Mouse (Mus musculus) heart, embryonic 16.5 days (tissue): ENCODE measurements around the gene Nat10. TPM values are rescaled to one million over a fixed set of nuclear protein-coding genes. Genes with fewer than 3 reads are reported as not detected.

Experiments used
- ATAC-seq: fragments of 200-750 bp; cut with Nextera tagmentation; replicated peaks from 2 replicates; pipeline ENCODE4 v1.8.0; 2017; ENCODE audit warnings: moderate number of reproducible peaks; ENCODE audit not compliant: insufficient read depth, low FRiP score; ENCODE audit errors: extremely low read depth
- H3K27ac ChIP-seq: fragments of 300-500 bp; sonication (generic); 2 replicates; pipeline ENCODE4 v1.5.1; 2014; ENCODE audit warnings: mild to moderate bottlenecking, low read length, control low read depth, moderate library complexity
- H3K27me3 ChIP-seq: fragments of 300-500 bp; sonication (generic); 2 replicates; pipeline ENCODE4 v1.6.1; 2014; ENCODE audit warnings: low read length, mixed read lengths; ENCODE audit not compliant: control insufficient read depth, insufficient read depth
- H3K36me3 ChIP-seq: fragments of 300-500 bp; sonication (generic); 2 replicates; pipeline ENCODE4 v1.6.1; 2014; ENCODE audit not compliant: control insufficient read depth, insufficient read depth
- H3K4me1 ChIP-seq: fragments of 300-500 bp; sonication (generic); 2 replicates; pipeline ENCODE4 v1.6.1; 2014; ENCODE audit warnings: low read length, mixed read lengths; ENCODE audit not compliant: control insufficient read depth, insufficient read depth
- H3K4me2 ChIP-seq: fragments of 300-500 bp; sonication (generic); 2 replicates; pipeline ENCODE4 v1.6.1; 2014; ENCODE audit warnings: low read depth, mild to moderate bottlenecking, control low read depth, low read length
- H3K4me3 ChIP-seq: fragments of 300-500 bp; sonication (generic); 2 replicates; pipeline ENCODE4 v1.5.1; 2014; ENCODE audit warnings: mild to moderate bottlenecking, control low read depth, low read length
- H3K9ac ChIP-seq: fragments of 300-500 bp; sonication (generic); 2 replicates; pipeline ENCODE4 v1.6.1; 2014; ENCODE audit warnings: low read length, control low read depth
- H3K9me3 ChIP-seq: fragments of 300-500 bp; sonication (generic); replicated peaks from 2 replicates; pipeline ENCODE4 v1.6.1; 2016; ENCODE audit warnings: low read length; ENCODE audit not compliant: control insufficient read depth
- WGBS: fragments of 180-500 bp; shearing (Covaris S2); extraction: QIAGEN DNeasy Blood & Tissue Kit; methylation state at CpG from one replicate; pipeline ENCODE4 v1.1.7; 2014; 5-methylcytosine and 5-hydroxymethylcytosine counted together
- polyA plus RNA-seq: library from polyadenylated mRNA; unstranded; fragments of >200 nt; fragmentation: Nextera tagmentation; extraction: Ambion mirVana; gene quantifications from 2 replicates; pipeline ENCODE4 v1.2.1, GENCODE M21; 2015

Gene Nat10
- polyA plus RNA-seq, 1 experiment from 2014 or later = 16.5 TPM

DNA sequence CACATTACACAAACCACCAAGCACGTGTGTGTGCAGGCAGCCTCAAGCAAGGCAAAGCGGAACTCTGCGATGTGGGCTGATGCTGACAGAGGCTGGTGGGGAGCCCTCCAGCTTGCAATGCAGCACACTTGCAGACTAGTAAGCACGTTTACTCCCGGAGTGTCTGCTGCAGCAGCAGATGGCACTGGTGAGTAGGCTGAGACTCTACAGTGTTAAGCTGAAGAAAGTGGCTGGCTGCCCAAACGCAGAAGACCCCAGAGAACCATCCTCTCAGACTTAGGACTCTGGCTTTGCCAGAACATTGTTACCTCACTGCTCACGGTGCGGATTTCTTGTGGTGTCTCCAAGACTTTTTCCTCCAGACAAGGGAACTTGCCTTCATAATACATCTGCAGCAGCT lies 30.1 kb downstream of the Nat10 start:
- peaks cover 35% of the 10 kb centered on the region for H3K36me3 ChIP-seq
- no peaks in the 10 kb centered on the region for H3K27me3 ChIP-seq
- H3K4me1 ChIP-seq = no peaks in the 10 kb centered on the region
- no peak overlapping the region for H3K4me2 ChIP-seq
- no peak overlapping the region for H3K9ac ChIP-seq
- no peaks in the 10 kb centered on the region for H3K9me3 ChIP-seq
- H3K4me3 ChIP-seq = no peak overlapping the region
- 83% methylated on average over 8 of the region's 8 CpGs for WGBS
- ATAC-seq = no peak
- no peak overlapping the region for H3K27ac ChIP-seq

DNA sequence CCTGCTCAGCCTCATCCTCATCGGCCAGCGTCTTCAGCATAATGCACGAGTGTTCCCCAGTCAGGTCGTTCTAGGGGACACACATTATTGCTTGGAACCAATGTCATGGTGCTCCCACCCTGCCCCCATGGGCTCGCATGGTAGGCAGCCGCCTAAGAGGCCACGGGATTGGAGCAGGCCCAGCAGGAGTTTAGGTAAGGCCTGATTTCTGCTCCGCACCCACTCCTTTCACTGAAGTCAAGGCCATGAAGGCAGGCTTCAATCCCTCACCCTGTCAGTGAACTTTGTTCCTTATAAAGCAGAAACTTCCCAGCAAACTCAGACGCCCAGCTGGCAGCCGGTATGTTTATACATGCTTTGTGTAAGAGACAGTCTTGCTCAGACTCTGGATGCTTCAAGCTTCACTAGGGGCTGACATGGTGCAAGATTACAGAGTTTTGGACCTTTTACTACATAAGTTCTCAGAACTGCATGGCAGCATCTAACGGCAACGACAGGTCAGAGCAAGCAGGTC lies 33.0 kb downstream of the Nat10 start:
- Histone ChIP-seq H3K4me3 (no peak overlapping the region), H3K27ac (no peak overlapping the region), H3K36me3 (peaks cover 36% of the 10 kb centered on the region), H3K4me1 (no peaks in the 10 kb centered on the region), H3K27me3 (no peaks in the 10 kb centered on the region), H3K4me2 (no peak overlapping the region), H3K9me3 (no peaks in the 10 kb centered on the region), H3K9ac (no peak overlapping the region)
- 88% methylated on average over 12 of the region's 12 CpGs for WGBS
- ATAC-seq = no peak

- no peak for ATAC-seq
- peaks cover 28% of the 10 kb centered on the region for H3K36me3 ChIP-seq
- no peaks in the 10 kb centered on the region for H3K9me3 ChIP-seq
These were observed 36.5 kb downstream of the Nat10 start for GRCm38 (mm10) chr2:103724521-103724920.

DNA sequence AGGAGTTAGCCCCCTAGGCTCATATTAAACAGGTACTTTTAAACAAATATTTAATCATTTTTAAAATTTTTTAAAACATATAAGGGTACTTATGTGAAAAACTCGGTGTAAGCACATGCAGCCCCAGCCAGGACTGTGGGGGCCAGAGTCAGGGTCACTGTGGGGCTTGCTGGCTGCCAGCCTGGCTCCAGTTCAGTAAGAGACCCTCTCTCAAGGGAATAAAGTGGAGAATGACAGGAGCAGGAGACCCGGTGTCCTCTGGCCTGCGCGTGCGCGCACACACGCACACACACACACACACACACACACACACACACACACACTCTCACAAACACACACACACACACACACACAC lies 41.8 kb downstream of the Nat10 start:
- WGBS = 96% methylated on average over 7 of the region's 7 CpGs
- no peak overlapping the region for H3K27ac ChIP-seq
- peaks cover 7% of the 10 kb centered on the region; the same call in 1 of the 2 replicates for H3K4me1 ChIP-seq
- H3K36me3 ChIP-seq = peaks cover 28% of the 10 kb centered on the region
- no peak overlapping the region for H3K4me2 ChIP-seq
- H3K4me3 ChIP-seq = no peak overlapping the region
- H3K9ac ChIP-seq = no peak overlapping the region
- ATAC-seq = no peak
- H3K27me3 ChIP-seq = no peaks in the 10 kb centered on the region
- H3K9me3 ChIP-seq = no peaks in the 10 kb centered on the region

More at GRCm38 (mm10) chr2:103724521-103724920, 36.5 kb downstream of the Nat10 start:
- H3K27me3 ChIP-seq = no peaks in the 10 kb centered on the region
- 73% methylated on average over 2 of the region's 2 CpGs for WGBS
- H3K27ac ChIP-seq = no peak overlapping the region
- H3K9ac ChIP-seq = no peak overlapping the region
- no peak overlapping the region for H3K4me3 ChIP-seq
- no peaks in the 10 kb centered on the region for H3K4me1 ChIP-seq
- no peak overlapping the region for H3K4me2 ChIP-seq

- Histone ChIP-seq H3K4me2 (no peak overlapping the region), H3K9ac (no peak overlapping the region), H3K9me3 (no peaks in the 10 kb centered on the region), H3K4me1 (peaks cover 7% of the 10 kb centered on the region; the same call in 1 of the 2 replicates), H3K4me3 (no peak overlapping the region), H3K27ac (no peak overlapping the region), H3K36me3 (peaks cover 28% of the 10 kb centered on the region), H3K27me3 (no peaks in the 10 kb centered on the region)
- ATAC-seq = peak; percentile 52; the same call in 1 of the 2 replicates
- 55% methylated on average over 8 of the region's 8 CpGs for WGBS
These were observed 42.3 kb downstream of the Nat10 start for GRCm38 (mm10) chr2:103718594-103719291.

DNA sequence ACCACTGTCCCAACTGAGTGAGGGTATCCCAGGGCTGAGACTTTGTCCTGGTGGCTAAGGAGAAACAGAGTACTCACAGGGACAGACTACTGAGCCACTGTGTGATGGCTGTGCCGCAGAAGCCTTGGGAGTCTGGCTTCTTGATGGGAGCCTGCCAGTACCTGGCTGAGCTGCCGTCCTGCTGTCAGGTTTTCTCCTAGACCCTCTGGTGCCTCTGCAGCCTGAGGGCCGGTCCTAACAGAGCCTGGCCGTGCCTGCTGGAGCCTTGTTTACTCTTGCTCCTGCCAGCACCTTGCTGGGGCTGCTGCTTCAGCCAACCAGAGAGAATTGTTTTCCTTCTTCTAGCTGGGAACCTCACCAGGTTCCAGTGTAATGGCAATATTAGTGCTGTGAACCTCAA lies 46.7 kb downstream of the Nat10 start:
- 66% methylated on average over 4 of the region's 4 CpGs for WGBS
- H3K4me1 ChIP-seq = peaks cover 7% of the 10 kb centered on the region; the same call in 1 of the 2 replicates
- H3K4me2 ChIP-seq = no peak overlapping the region
- no peak overlapping the region for H3K4me3 ChIP-seq
- H3K27me3 ChIP-seq = no peaks in the 10 kb centered on the region
- peaks cover 35% of the 10 kb centered on the region for H3K36me3 ChIP-seq
- H3K9ac ChIP-seq = no peak overlapping the region
- no peaks in the 10 kb centered on the region for H3K9me3 ChIP-seq
- ATAC-seq = no peak
- H3K27ac ChIP-seq = no peak overlapping the region

- Histone ChIP-seq H3K36me3 (peaks cover 39% of the 10 kb centered on the region), H3K9me3 (no peaks in the 10 kb centered on the region), H3K4me1 (peaks cover 7% of the 10 kb centered on the region; the same call in 1 of the 2 replicates), H3K9ac (no peak overlapping the region), H3K27me3 (no peaks in the 10 kb centered on the region), H3K27ac (no peak overlapping the region), H3K4me2 (no peak overlapping the region), H3K4me3 (no peak overlapping the region)
- 78% methylated on average over 7 of the region's 7 CpGs for WGBS
- no peak for ATAC-seq
These were observed 47.2 kb downstream of the Nat10 start for GRCm38 (mm10) chr2:103713831-103714230.

- 72% methylated on average over 7 of the region's 7 CpGs for WGBS
- Histone ChIP-seq H3K27ac (no peak overlapping the region), H3K4me2 (no peak overlapping the region), H3K4me1 (peaks cover 21% of the 10 kb centered on the region), H3K36me3 (peaks cover 39% of the 10 kb centered on the region), H3K4me3 (no peak overlapping the region), H3K27me3 (no peaks in the 10 kb centered on the region), H3K9ac (no peak overlapping the region), H3K9me3 (no peaks in the 10 kb centered on the region)
- no peak for ATAC-seq
These were observed 50.2 kb downstream of the Nat10 start for GRCm38 (mm10) chr2:103710849-103711248.

DNA sequence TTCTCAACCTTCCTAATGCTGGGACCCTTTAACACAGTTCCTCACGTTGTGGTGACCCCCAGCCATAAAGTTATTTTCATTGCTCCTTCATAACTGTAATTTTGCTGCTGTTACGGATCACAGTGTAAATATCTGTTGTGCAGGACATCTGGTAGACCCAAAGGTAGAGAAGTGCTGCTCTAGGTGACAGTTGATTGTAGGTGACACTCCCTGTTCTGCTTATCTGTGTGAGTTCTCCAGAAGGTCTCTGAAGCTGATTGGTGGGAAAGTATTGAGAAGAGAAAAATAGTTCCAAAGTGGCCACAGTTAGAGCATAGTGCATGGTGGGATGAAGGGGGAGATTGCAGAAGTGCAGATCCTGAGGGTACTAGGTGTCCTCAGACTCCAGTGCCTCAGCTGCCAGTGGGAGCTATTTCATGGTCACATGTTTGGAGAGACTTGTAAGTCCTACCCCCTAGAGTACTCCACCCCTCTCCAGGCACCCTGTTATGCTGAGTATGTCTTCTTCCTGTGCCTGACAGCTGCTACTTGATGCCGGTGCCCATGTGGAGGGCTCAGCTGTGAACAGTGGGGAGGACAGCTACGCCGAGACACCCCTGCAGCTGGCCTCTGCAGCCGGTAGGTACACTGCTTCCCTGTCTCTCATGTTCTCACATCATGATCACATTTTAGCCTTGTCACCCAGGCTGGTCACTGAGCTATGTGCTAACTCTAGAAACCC lies 53.9 kb downstream of the Nat10 start:
- H3K27me3 ChIP-seq = no peaks in the 10 kb centered on the region
- H3K4me1 ChIP-seq = peaks cover 17% of the 10 kb centered on the region
- ATAC-seq = no peak
- H3K4me3 ChIP-seq = no peak overlapping the region
- H3K9me3 ChIP-seq = no peaks in the 10 kb centered on the region
- no peak overlapping the region for H3K4me2 ChIP-seq
- H3K9ac ChIP-seq = no peak overlapping the region
- H3K36me3 ChIP-seq = peaks cover 40% of the 10 kb centered on the region
- H3K27ac ChIP-seq = peak overlapping the region; percentile 59; the same call in 1 of the 2 replicates
- 61% methylated on average over 6 of the region's 6 CpGs for WGBS
